Mouse (Mus musculus): ENCODE measurements at regions not wholly inside any gene's neighbourhood (a gene's known extent, or its start where the extent isn't known, plus 50 kb on each side); places are given as distances from the start of the nearest gene placed in this dataset.
"Not testable (repeated sequence)": the region's sequence is repeated elsewhere in the genome, so short reads cannot be mapped to it uniquely, and the experiment has no call there.

GRCm38 (mm10) chr13:44454136-44454535 is 275.1 kb upstream of the Jarid2 start:
- no peak for DNase-seq (ENCODE audit: low spot score)

- no peak for DNase-seq (ENCODE audit: low spot score)
These were observed 274.1 kb upstream of the Jarid2 start for GRCm38 (mm10) chr13:44455193-44455592.

- DNase-seq (ENCODE audit: low spot score): no peak
These were observed 270.5 kb upstream of the Jarid2 start for GRCm38 (mm10) chr13:44458744-44459143.

- DNase-seq (ENCODE audit: low spot score): no peak
These were observed 270.1 kb upstream of the Jarid2 start for GRCm38 (mm10) chr13:44459148-44459547.

GRCm38 (mm10) chr13:44463675-44464074 is 265.6 kb upstream of the Jarid2 start:
- no peak for DNase-seq (ENCODE audit: low spot score)

GRCm38 (mm10) chr13:44465567-44465966 is 263.7 kb upstream of the Jarid2 start:
- DNase-seq (ENCODE audit: low spot score): no peak

- no peak for DNase-seq (ENCODE audit: low spot score)
These were observed 260.2 kb upstream of the Jarid2 start for GRCm38 (mm10) chr13:44468963-44469674.

- DNase-seq (ENCODE audit: low spot score): no peak
These were observed 259.6 kb upstream of the Jarid2 start for GRCm38 (mm10) chr13:44469675-44470074.

- DNase-seq (ENCODE audit: low spot score): no peak
These were observed 256.1 kb upstream of the Jarid2 start for GRCm38 (mm10) chr13:44473200-44473599.

GRCm38 (mm10) chr13:44476901-44477300 is 252.4 kb upstream of the Jarid2 start:
- DNase-seq (ENCODE audit: low spot score): peak; percentile 58

GRCm38 (mm10) chr13:44480128-44480527 is 249.1 kb upstream of the Jarid2 start:
- DNase-seq (ENCODE audit: low spot score): peak; percentile 49

- peak; percentile 28 for DNase-seq (ENCODE audit: low spot score)
These were observed 246.6 kb upstream of the Jarid2 start for GRCm38 (mm10) chr13:44482661-44483060.

GRCm38 (mm10) chr13:44484582-44485329 is 244.5 kb upstream of the Jarid2 start:
- no peak for DNase-seq (ENCODE audit: low spot score)

GRCm38 (mm10) chr13:44490935-44491465 is 238.3 kb upstream of the Jarid2 start:
- DNase-seq (ENCODE audit: low spot score): no peak

- DNase-seq (ENCODE audit: low spot score): no peak
These were observed 235.4 kb upstream of the Jarid2 start for GRCm38 (mm10) chr13:44493884-44494283.

GRCm38 (mm10) chr13:44495450-44495849 is 233.8 kb upstream of the Jarid2 start:
- DNase-seq (ENCODE audit: low spot score): no peak

GRCm38 (mm10) chr13:44496596-44496995 is 232.7 kb upstream of the Jarid2 start:
- no peak for DNase-seq (ENCODE audit: low spot score)

GRCm38 (mm10) chr13:44500896-44501295 is 228.4 kb upstream of the Jarid2 start:
- DNase-seq (ENCODE audit: low spot score): not testable (repeated sequence)

- DNase-seq (ENCODE audit: low spot score): peak; percentile 34
These were observed 227.4 kb upstream of the Jarid2 start for GRCm38 (mm10) chr13:44501777-44502321.

GRCm38 (mm10) chr13:44502612-44503256 is 226.5 kb upstream of the Jarid2 start:
- DNase-seq (ENCODE audit: low spot score): no peak

- no peak for DNase-seq (ENCODE audit: low spot score)
These were observed 225.9 kb upstream of the Jarid2 start for GRCm38 (mm10) chr13:44503257-44503950.

GRCm38 (mm10) chr13:44504455-44504854 is 224.8 kb upstream of the Jarid2 start:
- DNase-seq (ENCODE audit: low spot score): peak; percentile 29

Measured in lung, postnatal 25 days (tissue).